Mouse (Mus musculus) thymus, postnatal 4 days (tissue): Measurements from ENCODE around the gene Slc7a5.
A peak's percentile ranks its signal among the peaks of the same experiment; 100 is the strongest.

Experiments used
- DNase-seq: peaks from one replicate; pipeline ENCODE4 v3.0.0; 2021

Gene Slc7a5

DNA sequence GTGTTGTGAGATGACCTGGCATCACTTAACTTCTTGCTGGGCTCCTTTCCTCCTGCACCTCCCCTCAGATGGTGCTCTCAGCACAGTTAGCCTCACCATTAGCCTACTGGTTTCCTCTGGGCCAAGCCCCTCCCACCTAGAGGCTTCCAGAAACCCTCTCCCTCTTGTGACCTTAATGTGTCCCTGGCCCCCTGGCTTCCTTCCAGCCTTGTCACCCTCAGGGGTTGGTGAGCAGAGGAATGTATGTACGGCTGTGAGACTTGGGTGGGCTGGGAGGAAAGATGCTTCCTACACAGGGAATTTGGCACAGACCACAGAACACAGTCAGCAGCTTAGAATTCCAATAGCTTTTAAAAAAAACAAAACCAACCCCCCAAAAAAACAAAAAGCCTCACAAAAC, 26.7 kb downstream of the Slc7a5 start:
- DNase-seq = no peak

DNA sequence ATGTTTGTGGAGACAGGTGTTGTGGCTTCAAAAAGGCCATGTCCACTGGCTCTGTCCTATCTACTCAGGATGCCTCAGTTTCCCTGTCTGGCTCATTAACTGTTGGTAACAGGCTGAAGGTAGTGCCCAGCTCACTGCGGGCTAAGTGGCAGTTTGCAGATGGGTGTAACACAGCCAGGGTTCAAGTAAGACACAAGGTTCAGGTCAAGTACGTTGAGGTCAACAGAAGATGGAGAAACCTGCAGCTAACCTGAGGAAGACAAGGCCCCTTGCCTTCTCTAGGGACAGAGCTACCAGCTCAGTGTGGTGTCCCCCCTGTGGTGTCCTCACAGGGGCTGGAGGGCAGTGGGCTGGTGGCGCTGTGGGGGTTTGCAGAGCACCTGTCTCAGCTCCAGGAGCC, 27.8 kb downstream of the Slc7a5 start:
- no peak for DNase-seq

DNA sequence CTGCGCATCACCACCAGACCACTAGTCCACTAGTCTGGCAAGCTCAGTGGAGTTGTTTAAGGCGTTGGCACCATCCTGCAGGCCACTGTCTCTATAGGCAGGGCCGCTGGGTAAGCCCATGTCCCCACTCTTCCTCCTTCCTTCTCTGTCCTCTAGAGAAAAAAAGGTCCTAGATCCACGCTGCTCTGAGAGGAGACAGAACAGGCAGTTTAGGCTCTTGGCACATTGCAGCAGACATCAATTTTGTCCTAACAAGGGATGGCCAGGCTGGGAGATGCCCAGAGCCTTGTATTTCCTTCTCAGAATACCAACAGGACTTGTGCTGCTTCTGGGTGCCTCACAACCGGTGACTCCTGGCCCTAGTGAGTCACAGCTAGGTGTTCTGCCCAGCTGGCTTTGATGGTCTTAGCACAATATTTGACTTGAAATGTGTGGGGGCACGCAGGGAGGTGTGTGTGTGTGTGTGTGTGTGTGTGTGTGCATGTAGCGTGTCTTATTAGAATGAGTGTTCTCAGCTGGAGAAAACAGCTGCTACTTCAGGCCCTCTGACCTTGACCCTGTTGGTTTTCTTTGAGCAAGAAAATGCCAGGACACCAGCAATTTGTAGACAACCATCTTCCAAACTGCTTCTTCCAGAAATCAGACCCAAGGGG, 29.5 kb downstream of the Slc7a5 start:
- no peak for DNase-seq

DNA sequence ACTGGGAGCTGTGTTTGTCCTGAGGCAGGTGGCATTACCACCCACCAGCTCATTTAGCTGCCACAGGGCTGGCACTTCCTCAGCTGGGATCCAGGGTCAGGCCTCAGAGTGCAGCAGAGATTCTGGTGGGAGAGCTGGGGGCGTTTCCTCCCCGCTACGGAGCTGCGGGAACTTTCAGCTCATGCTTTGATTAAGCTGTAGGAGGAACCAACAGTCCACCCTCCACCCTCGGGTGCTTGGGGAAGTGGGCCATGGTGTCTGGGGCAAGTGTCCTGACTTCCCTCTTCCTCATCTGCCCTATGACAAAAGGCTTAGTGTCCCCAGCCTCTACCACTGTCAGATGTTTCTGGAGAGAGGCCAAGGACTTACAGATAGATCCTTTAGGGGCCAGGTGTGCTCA, 30.3 kb downstream of the Slc7a5 start:
- DNase-seq = no peak

DNA sequence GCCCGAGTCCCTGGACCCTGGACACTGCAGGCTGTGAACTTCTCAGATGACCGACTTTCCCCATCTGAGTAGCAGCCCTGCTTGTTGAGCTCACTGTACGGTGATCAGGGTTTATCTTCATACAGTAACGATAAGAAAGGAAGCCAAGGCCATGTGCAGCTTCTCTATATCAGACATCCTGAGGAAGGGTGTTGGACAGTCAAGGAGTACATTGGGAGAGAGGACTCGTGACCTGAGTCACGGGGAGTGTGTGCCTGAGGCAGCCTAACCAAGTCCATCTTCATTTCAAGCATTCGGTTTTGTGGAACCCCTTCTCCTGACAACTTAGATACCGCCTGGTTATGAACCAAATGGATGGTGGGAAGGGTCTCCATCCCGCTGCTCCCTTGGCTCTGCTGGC, 32.0 kb downstream of the Slc7a5 start:
- no peak for DNase-seq

DNA sequence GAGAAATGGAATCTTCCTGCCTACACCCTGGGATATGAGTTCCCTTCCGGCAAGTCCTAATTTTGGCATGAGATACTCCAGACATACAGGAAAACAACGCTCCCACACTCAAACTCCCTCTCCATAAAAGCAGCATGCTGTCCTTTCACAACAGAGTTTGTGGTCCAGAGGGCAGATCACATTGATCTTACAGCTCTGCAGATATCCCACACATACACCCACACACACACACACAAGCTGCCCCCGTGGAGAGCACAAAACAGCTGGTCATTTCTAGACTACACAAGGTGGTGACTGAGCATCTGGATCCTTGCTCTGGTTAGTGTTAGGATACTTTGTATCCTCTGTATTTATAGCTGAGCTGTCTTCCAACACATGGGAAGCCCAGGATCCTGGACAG, 32.4 kb downstream of the Slc7a5 start:
- DNase-seq = no peak

DNA sequence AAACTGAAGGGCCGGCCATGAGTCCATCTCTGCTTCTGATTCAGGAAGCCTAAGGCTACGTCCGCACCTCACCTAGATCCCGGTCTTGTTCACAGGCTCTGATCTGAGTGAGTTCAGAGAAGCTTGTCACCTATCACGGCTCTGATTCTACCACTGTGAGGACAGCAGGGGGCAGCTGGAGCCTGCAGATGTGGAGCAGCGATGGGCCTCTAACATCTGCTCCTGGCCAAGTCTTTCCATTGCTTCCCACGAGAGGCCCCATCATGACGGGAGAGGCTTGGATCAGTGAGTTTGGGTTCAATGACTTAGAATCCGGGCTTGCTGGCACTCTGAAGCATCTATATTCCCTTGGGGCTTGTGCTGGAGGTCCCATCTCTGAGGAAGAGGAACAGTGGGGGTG, 33.5 kb downstream of the Slc7a5 start:
- peak; percentile 58 for DNase-seq

DNA sequence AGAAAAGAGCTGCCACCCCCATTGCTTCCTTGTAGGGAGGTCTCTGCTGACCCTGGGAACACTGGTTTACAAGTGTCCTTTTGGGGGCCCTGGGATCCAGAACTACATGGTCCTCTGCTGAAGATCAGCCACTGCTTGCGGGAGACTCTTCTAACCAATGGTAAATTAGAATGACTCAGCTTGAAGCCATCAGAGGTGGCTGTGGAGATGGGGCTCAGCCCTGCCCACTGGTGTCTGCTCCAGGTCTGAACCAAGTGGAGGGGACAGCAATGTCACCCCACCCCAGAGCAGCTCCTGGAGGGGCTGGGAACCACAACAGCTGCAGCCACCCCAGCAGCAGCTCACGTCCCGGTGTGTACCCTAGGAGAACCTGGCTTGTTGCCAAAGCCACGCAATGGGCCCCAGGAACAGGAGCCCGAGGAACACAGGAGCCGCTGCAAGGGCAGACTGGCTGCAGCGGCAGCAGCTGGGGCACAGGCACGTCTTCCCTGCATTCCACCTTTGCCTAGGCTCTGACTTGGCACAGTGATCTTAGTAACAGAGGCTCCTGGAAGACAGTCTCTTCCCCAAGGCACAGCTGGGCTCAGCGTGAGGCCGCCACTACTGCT, 35.6 kb downstream of the Slc7a5 start:
- peak; percentile 33 for DNase-seq

DNA sequence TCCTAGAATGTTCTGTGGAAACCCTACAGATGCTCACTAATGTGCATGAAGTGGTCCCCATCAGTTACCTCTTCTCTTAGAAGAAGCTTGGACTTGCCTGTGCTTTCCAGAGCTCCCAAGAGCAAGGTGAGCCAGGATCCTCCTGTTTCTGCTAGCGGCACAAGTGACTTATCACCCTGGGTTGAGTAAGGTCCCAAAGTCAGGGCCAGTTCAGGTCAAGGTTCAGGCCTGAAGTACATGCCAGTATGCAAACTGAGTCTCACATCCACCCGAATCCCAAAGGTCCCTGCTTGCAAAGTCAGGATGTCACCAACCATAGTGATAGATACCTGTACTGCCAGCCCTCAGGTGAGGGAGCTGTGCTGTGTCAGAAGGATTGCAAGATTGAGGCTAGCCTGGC, 37.3 kb downstream of the Slc7a5 start:
- DNase-seq = no peak

DNA sequence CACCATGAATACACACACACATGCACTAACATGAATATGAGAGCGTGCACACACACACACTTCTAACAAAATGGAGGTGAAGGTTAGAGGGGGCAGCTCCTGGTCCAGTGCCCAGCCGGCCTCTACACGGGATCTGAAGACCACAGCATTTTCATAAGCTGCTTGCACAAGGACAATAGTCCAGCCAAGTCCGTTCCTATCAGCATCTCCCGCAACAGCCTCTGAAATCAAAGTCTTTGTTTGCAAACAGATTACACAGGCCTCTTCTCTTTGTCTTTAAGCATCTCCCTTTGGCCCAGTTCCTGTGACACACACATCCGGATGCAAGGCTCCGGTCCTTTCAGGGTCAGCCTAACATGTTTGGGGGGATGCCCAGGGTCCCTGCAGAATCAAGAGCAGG, 38.6 kb downstream of the Slc7a5 start:
- DNase-seq = no peak

DNA sequence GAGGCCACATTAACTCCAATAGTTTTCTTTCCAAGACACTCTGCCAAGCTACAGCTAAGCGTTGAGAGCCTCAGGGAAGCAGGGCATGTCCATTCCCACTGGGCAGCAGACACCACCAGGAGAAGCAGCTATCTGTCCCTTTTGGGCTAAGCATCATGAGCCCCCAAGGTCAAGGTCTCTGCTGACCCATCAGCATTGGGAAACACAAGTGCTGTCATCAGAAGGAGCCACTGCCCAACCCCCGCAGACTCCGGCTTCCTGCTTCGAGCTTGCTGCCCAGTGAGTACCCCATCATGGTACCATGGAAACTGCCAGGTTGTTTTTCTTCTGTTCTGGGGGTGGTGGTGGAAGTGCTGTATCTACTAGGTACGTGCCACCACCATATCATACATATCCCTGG, 39.3 kb downstream of the Slc7a5 start:
- DNase-seq = no peak

DNA sequence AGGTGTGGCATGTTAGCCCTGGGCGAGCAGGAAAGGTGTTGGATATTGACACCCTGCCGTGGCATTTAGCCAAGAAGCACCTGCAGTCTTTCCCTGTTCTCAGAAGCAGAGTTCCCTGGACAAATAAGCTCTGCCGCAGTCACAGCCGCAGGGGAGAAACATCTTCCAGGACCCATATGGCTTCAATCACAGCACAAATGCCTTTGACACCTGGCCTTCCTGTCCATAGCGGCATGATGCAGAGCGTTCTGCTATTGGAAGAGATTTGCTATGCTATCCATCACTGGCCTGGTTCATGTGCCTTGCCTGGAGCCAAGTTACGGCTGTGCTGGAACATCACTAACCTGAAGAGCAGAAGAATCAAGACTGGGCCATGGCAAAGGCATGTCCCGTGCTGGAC, 42.1 kb downstream of the Slc7a5 start:
- DNase-seq = no peak

DNA sequence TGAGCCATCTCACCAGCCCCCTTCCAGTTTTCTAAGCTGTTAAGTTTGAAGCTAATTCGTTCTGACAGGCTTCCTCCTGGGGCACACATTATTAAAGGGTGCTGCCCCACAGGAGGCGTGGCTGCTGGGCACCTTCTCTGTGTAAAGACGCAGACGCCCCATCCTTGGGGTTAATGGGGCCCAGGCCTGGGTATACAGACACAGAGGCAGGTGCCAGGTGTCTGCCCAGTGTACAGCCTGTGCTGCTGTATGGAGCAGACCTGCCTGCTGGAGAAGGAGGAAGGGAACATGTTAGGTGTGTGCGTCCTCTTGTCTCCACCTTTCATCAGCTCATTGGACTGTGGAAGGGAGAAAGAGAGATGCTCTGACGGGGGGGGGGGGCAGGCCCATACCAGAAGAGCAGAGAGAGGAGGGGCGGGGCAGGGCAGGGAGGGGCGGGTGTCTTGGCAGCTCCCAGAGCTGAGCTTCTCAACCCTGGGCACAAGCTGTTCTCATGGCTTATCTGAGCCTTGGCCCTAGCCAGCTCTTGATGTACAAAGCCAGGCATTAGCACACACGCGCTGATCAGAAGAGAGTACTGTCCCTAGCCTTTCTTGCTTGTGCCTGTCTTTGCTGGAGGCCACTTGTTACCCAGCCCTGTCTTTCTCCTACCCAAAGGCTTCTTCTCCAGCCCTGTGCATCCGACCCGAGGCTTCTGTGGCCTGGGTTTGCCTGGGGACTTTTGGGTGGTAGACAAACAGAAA, 45.5 kb downstream of the Slc7a5 start:
- DNase-seq = no peak

DNA sequence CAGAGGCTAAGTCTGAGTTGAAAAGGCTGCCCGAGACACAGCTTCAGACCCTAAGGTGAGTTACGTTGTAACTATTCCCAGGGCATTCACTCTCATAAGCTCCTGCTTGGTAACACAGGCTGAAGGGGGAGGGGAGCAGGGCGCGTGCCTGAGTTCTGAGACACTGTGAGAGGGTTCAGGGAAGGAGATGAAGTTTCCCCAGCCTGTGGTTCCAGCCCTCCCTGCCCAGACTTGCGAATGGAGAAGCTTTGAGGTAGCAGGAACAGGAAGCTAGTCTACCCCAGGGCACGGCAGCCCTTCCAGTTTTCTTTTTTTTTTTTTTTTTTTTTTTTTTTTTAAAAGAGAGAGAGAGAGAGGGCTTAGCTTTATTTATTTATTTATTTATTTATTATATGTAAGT, 46.2 kb downstream of the Slc7a5 start:
- DNase-seq = no peak

DNA sequence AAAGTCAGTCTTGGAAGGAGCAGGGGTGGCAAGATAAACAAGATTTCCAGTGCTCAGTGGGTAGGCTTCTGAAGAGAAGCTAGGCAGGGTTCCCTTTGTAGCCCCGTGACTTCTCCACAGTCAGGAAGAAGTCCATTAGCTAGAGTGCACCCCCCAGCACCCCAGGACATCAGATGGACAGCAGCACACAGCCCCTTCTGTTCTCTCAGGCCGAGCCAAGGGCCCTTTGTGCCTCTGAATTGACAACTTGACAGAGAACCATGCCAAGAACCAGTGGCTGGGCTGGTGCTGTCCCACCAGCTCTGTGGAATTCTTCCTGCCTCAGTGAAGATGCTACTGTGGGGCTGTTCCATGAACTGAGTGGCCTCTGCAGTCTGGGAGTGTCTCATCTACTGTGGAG, 49.7 kb downstream of the Slc7a5 start:
- no peak for DNase-seq

DNA sequence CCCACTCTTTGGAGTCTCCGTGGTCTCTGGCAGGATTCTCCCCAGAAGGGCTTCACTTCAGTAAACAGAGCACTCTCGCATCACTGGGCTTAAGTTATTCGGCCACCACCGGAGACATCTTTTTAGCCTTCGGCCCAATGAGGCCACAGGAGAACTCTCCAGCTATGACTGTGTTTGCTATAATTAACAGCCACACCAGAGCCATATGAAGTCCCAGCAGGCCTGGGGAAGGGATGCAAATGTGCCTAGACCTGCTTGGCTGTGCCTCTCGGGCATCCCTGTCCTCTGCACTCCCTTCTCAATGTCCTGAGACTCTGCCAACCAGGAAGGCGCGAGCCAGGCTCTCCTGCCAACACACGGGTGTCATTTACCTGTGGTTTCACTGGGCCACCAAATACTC, 50.2 kb downstream of the Slc7a5 start:
- no peak for DNase-seq

DNA sequence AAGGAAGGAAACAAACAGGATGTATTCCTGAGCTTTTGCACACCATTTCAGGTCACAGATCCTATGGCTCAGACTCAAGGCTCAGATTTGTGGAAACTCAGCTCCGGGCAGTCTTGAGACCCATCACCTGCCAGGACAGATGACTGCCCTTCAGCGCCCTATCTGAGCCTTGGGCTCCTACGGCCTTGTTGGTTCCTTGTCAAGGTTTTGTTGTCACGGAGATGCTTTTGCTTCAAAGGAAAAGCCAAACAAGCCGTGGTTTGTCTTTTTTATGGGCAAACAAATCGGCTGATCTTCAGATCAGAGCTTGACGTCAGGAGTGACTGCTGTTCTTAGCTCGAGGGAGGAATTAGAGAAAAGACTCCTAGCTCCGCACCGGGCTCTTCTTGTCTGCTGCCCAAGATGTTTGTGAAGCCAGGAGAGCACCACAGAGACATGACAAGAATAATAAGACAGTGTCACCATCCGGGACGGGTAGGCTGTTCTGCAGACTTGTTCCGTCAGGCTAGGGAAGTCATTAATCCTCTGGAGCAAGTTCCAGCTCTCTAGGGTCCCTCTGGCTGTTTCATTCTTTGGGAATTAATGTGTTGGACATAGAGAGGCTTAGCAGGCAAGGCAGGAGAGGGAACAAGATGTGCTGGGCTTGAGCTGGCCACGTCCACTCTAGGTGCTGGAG, 51.3 kb downstream of the Slc7a5 start:
- DNase-seq = peak; percentile 1

DNA sequence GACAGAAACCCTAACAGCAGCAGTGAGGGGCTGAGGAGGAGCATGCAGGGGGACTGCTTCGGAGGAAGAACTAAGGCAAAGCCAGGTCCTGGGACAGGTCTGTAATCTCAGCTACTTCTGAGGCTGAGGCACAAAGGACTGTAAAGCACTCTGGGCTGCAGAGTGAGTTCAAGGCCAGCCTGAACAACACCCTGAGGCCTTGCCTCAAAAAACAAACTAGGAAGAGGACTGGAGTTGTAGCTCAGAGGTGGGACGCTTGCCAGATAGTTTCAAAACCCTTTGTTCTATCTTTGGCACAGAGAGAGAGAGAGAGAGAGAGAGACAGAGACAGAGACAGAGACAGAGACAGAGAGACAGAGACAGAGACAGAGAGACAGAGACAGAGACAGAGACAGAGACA, 53.9 kb downstream of the Slc7a5 start:
- peak; percentile 4 for DNase-seq

DNA sequence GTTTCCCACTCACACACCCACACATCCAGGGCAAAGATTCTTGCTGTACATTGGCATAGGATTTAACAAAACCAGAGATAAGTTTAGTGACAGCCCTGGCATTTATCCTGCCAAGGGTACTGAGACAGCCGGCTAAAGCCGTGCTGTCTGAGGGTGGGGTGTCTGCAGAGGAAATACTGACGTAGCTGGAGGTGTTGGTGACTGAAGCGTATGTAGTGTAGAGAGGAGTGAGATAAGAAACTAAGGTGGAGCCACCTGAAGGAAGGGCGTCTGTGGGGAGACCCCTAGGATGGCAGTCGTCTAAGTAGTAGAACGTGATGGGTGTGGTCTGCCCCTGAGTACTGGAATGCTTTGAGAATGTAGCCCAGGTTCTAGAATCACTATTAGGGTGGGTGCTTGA, 55.0 kb downstream of the Slc7a5 start:
- DNase-seq = peak; percentile 13

DNA sequence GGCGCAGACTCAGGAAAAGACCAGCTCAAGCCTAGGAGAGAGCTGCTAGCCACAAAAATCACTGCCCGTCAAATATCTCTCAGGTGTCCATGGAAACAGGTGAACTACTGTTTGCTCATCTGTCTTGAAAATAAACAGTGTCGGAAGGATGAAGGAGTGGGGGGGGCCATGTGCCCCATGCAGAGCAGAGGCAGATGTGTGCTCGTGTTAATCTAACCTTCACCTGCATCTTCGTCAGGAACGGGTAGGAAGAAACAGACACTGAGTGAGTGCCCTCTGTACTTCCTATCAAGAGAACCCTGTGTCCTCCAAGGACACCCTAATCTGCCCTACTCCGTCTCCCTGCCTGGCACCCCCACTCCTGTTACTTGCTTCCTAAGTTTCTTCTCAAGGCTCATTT, 55.8 kb downstream of the Slc7a5 start:
- peak; percentile 16 for DNase-seq

DNA sequence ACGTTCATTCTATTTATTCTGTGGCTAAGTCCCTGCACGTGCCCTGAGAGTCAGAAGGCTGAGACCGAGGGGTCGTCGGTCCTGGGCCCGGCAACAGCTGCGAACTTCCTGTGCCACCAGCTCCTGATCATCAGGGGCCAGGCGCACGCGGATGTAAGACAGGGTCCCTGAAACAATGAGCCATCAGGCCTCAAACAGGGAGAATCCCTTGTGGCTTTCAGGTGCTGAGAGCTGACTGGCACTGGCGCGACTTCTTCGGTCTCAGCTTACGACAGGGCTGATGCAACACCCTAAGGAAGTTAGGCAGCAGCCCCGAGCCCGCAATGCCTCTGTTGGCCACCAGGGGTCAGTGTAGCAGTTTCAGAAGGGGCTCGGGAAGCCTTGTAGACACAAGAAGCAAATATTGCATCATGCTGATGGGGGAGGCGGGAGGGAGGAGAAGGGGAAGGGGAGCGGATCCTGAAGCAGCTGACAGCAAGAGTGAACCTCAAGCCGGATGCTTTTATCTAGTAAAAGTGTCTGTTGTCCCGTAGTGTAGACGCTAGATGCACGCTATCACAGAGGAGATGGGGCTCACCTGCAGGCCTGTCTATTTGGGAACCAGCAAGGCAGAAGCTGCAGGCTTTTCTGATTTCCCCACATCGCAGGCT, 56.5 kb downstream of the Slc7a5 start:
- peak; percentile 99 for DNase-seq

DNA sequence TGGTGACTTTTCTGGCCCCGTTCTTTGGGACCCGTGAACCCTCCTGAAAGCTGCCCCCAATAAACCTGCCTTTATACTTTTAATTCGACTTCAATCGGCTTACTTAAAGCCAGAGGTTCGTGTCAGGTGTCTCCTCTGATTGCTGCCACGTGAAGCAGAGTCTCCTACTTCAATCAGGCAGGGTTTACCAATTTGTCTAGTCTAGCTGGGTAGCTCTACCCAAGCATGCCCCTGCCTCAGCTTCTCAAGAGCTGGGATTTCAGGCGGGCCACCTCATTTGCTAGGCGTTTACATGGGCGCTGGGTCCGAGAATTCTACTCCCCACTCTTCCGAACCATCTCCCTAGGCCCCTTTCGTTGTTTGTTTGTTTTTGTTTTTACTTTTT, 57.1 kb downstream of the Slc7a5 start:
- DNase-seq = no peak

DNA sequence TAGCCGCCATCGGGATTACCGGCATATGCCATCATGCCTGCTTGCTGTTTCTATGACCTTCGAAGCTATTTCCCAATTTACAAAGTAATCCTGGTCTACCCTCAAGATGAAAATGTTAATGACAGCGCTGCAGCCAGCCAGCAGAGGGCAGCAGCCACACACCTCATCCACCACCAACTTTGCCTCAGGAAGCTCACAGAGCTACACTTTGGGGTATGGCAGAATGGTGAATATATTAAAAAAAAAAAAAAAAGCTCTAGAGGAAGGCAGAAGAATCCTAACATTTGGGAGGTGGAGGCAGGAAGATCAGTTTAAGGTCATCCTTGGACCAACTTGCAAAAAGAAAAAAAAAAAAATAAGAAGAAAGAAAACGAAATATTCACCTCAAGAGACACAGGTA, 57.5 kb downstream of the Slc7a5 start:
- DNase-seq = peak; percentile 86
